Mouse (Mus musculus): ENCODE data around the gene Brf1.

DNA sequence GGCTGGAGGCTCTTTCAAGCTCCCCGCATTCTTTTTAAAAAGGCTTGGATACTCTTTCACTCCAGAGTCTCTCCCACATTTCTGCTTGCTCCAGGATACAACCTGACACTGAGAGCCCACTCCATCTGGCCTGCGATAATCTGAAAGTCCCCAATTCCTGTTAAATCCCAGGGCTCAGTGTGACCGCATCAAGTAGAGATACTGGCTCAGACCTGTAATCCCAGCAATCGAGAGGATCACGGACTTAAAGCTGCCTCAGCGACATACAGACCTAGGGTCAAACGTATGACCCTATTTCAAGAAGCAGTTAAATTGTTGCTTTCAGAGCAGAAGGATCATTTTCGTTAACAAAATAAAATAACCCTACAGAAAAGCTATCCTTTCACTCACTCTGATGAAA lies 3.5 kb upstream of the Brf1 start:
- TF ChIP-seq CTCF (IDR thresholded peaks at IDR 0.05; ENCODE audit: low read depth, low read length) (no peak), POLR2A (IDR thresholded peaks at IDR 0.05; ENCODE audit: borderline replicate concordance, low read depth, low read length) (no peak)

Data from bone marrow macrophage, adult 2 months (primary cell).